Mouse (Mus musculus) hindbrain, postnatal 0 days (tissue): ENCODE data around the gene Cenpt. TPM values are rescaled to one million over a fixed set of nuclear protein-coding genes. Genes with fewer than 3 reads are reported as not detected.
A peak's percentile ranks its signal among the peaks of the same experiment; 100 is the strongest.

ENCODE experiments used
- ATAC-seq: fragments of 200-750 bp; cut with Nextera tagmentation; 2 replicates; pipeline ENCODE4 v1.8.0; 2017; ENCODE audit warnings: mild to moderate bottlenecking, moderate TSS enrichment, moderate library complexity
- DNase-seq: peaks from one replicate; pipeline ENCODE4 v3.0.0-alpha.2; 2015; ENCODE audit warnings: low spot score
- H3K27ac ChIP-seq: fragments of 300-500 bp; sonication (generic); 2 replicates; pipeline ENCODE4 v1.5.1; 2014; ENCODE audit warnings: mild to moderate bottlenecking
- H3K27me3 ChIP-seq: fragments of 300-500 bp; sonication (generic); 2 replicates; pipeline ENCODE4 v1.6.1; 2014; ENCODE audit warnings: low read length, mixed read lengths; ENCODE audit not compliant: insufficient read depth
- H3K36me3 ChIP-seq: fragments of 300-500 bp; sonication (generic); 2 replicates; pipeline ENCODE4 v1.6.1; 2014; ENCODE audit warnings: low read length, mixed read lengths; ENCODE audit not compliant: insufficient read depth
- H3K4me1 ChIP-seq: fragments of 300-500 bp; sonication (generic); 2 replicates; pipeline ENCODE4 v1.6.1; 2014; ENCODE audit warnings: antibody characterized with exemption, low read length, mixed read lengths; ENCODE audit not compliant: insufficient read depth
- H3K4me2 ChIP-seq: fragments of 300-500 bp; sonication (generic); 2 replicates; pipeline ENCODE4 v1.6.1; 2014; ENCODE audit warnings: low read depth, mild to moderate bottlenecking, low read length, moderate library complexity, mixed read lengths
- H3K4me3 ChIP-seq: fragments of 300-500 bp; sonication (generic); 2 replicates; pipeline ENCODE4 v1.5.1; 2014; ENCODE audit warnings: low read length
- H3K9ac ChIP-seq: fragments of 300-500 bp; sonication (generic); replicated peaks from 2 replicates; pipeline ENCODE4 v1.6.1; 2014; ENCODE audit warnings: mild to moderate bottlenecking, low read length, moderate library complexity, mixed read lengths
- H3K9me3 ChIP-seq: fragments of 300-500 bp; sonication (generic); 2 replicates; pipeline ENCODE4 v1.6.1; 2016; ENCODE audit warnings: low read length, mixed read lengths
- CTCF ChIP-seq: IDR thresholded peaks from 2 replicates; pipeline ENCODE4 v1.5.1; 2016; ENCODE audit warnings: antibody characterized with exemption, control low read depth, low read depth
- WGBS: fragments of 180-500 bp; shearing (Covaris S2); extraction: QIAGEN DNeasy Blood & Tissue Kit; methylation state at CpG from one replicate; pipeline ENCODE4 v1.1.7; 2014; 5-methylcytosine and 5-hydroxymethylcytosine counted together
- polyA plus RNA-seq: library from polyadenylated mRNA; unstranded; fragments of >200 nt; fragmentation: Nextera tagmentation; extraction: Ambion mirVana; gene quantifications from 2 replicates; pipeline ENCODE4 v1.2.1, GENCODE M21; 2015
- total RNA-seq: library from RNA; depleted of rRNA; stranded (reverse); fragments of >200 nt; gene quantifications from 2 replicates; pipeline ENCODE4 v1.2.3, GENCODE M21; 2014; rRNA removed

Cenpt gene
- total and polyA plus RNA-seq, 2 experiments from 2014 or later: 39.9 to 45.3 TPM

GRCm38 (mm10) chr8:105799091-105799812 is 53.8 kb downstream of the Cenpt start:
- Histone ChIP-seq H3K27ac (no peak overlapping the region; the same call in 1 of the 2 replicates), H3K4me1 (no peaks in the 10 kb centered on the region), H3K4me2 (no peak overlapping the region), H3K9ac (0 out of 2 replicates have a peak overlapping the region, but pooled peaks have one; percentile 9), H3K27me3 (no peaks in the 10 kb centered on the region), H3K9me3 (no peaks in the 10 kb centered on the region), H3K4me3 (no peak overlapping the region), H3K36me3 (no peaks in the 10 kb centered on the region)
- WGBS: 41% methylated on average over 8 of the region's 8 CpGs
- DNase-seq (peak; percentile 77), ATAC-seq (peak; percentile 59; the same call in 1 of the 2 replicates)
- TF ChIP-seq CTCF: no peak

GRCm38 (mm10) chr8:105798408-105798807 is 54.7 kb downstream of the Cenpt start:
- 86% methylated on average over 5 of the region's 5 CpGs for WGBS
- Histone ChIP-seq H3K27ac (no peak overlapping the region), H3K27me3 (no peaks in the 10 kb centered on the region), H3K4me1 (no peaks in the 10 kb centered on the region), H3K4me2 (no peak overlapping the region), H3K36me3 (no peaks in the 10 kb centered on the region), H3K9me3 (no peaks in the 10 kb centered on the region), H3K9ac (no peak overlapping the region), H3K4me3 (no peak overlapping the region)
- ATAC-seq (no peak), DNase-seq (no peak)
- TF ChIP-seq CTCF: no peak

GRCm38 (mm10) chr8:105795785-105796184 is 57.3 kb downstream of the Cenpt start:
- ATAC-seq: no peak

More at GRCm38 (mm10) chr8:105795785-105796184, 57.3 kb downstream of the Cenpt start:
- no peak for TF ChIP-seq CTCF
- no peak overlapping the region for H3K9ac ChIP-seq
- no peak overlapping the region for H3K27ac ChIP-seq
- no peak for DNase-seq
- WGBS: 91% methylated on average over 1 of the region's 1 CpGs
- H3K4me3 ChIP-seq: no peak overlapping the region
- no peaks in the 10 kb centered on the region for H3K36me3 ChIP-seq
- no peaks in the 10 kb centered on the region for H3K9me3 ChIP-seq
- no peaks in the 10 kb centered on the region for H3K27me3 ChIP-seq
- no peaks in the 10 kb centered on the region for H3K4me1 ChIP-seq
- no peak overlapping the region for H3K4me2 ChIP-seq

Other genes starting within 250 kb of the Cenpt start
- gene Ripor1, start 248.0 kb downstream of the Cenpt start, total RNA-seq: 14.4 and 15.1 TPM in 2 replicates
- 23.5 and 28.7 TPM in 2 replicates for gene Ripor1, start 248.0 kb downstream of the Cenpt start, polyA plus RNA-seq
- 27.4 and 35.9 TPM in 2 replicates for gene Ctcf, start 216.7 kb downstream of the Cenpt start, total RNA-seq
- 87.4 and 88.1 TPM in 2 replicates for gene Ctcf, start 216.7 kb downstream of the Cenpt start, polyA plus RNA-seq
- gene Agrp, start 215.9 kb downstream of the Cenpt start, total RNA-seq: 2.1 TPM in 1 of 2 replicates, not detected in the other
- 1.3 and 1.4 TPM in 2 replicates for gene Agrp, start 215.9 kb downstream of the Cenpt start, polyA plus RNA-seq
- gene Carmil2, start 167.0 kb downstream of the Cenpt start, total RNA-seq: 1.8 and 6.0 TPM in 2 replicates
- gene Carmil2, start 167.0 kb downstream of the Cenpt start, polyA plus RNA-seq: 29.1 and 30.5 TPM in 2 replicates
- gene Acd, start 152.2 kb downstream of the Cenpt start, total RNA-seq: 25.8 and 39.3 TPM in 2 replicates
- 82.1 and 88.2 TPM in 2 replicates for gene Acd, start 152.2 kb downstream of the Cenpt start, polyA plus RNA-seq
- gene Pard6a, start 152.1 kb downstream of the Cenpt start, total RNA-seq: 67.6 and 84.6 TPM in 2 replicates
- gene Pard6a, start 152.1 kb downstream of the Cenpt start, polyA plus RNA-seq: 74.4 and 75.5 TPM in 2 replicates
- not detected in 2 replicates for gene 4933405L10Rik, start 145.6 kb downstream of the Cenpt start, total RNA-seq
- gene 4933405L10Rik, start 145.6 kb downstream of the Cenpt start, polyA plus RNA-seq: 0.38 and 0.42 TPM in 2 replicates
- gene Enkd1, start 145.1 kb downstream of the Cenpt start, total RNA-seq: 11.7 and 12.1 TPM in 2 replicates
- gene Enkd1, start 145.1 kb downstream of the Cenpt start, polyA plus RNA-seq: 17.3 and 18.5 TPM in 2 replicates
- gene Gfod2, start 94.6 kb downstream of the Cenpt start, total RNA-seq: 53.1 and 56.3 TPM in 2 replicates
- 53.7 and 53.8 TPM in 2 replicates for gene Gfod2, start 94.6 kb downstream of the Cenpt start, polyA plus RNA-seq
- 10.5 and 15.7 TPM in 2 replicates for gene Ranbp10, start 25.9 kb downstream of the Cenpt start, total RNA-seq
- 6.3 and 7.2 TPM in 2 replicates for gene Ranbp10, start 25.9 kb downstream of the Cenpt start, polyA plus RNA-seq
- gene Tsnaxip1, start 25.5 kb downstream of the Cenpt start, total RNA-seq: 0.36 and 0.37 TPM in 2 replicates
- gene Tsnaxip1, start 25.5 kb downstream of the Cenpt start, polyA plus RNA-seq: 0.64 and 0.71 TPM in 2 replicates
- gene Thap11, start 1.9 kb upstream of the Cenpt start, total RNA-seq: 86.9 and 112 TPM in 2 replicates
- gene Thap11, start 1.9 kb upstream of the Cenpt start, polyA plus RNA-seq: 44.9 and 45.6 TPM in 2 replicates
- gene Nutf2, start 7.3 kb upstream of the Cenpt start, total RNA-seq: 20.1 and 49.6 TPM in 2 replicates
- gene Nutf2, start 7.3 kb upstream of the Cenpt start, polyA plus RNA-seq: 119 and 158 TPM in 2 replicates
- 113 and 118 TPM in 2 replicates for gene Edc4, start 27.6 kb upstream of the Cenpt start, total RNA-seq
- 41.7 and 42.0 TPM in 2 replicates for gene Edc4, start 27.6 kb upstream of the Cenpt start, polyA plus RNA-seq
- gene Nrn1l, start 40.3 kb upstream of the Cenpt start, total RNA-seq: 0.75 and 3.3 TPM in 2 replicates
- 1.9 and 2.0 TPM in 2 replicates for gene Nrn1l, start 40.3 kb upstream of the Cenpt start, polyA plus RNA-seq
- gene Pskh1, start 47.2 kb upstream of the Cenpt start, total RNA-seq: 30.0 and 32.3 TPM in 2 replicates
- gene Pskh1, start 47.2 kb upstream of the Cenpt start, polyA plus RNA-seq: 11.3 and 11.5 TPM in 2 replicates
- gene Ctrl, start 80.6 kb upstream of the Cenpt start, total RNA-seq: 1.7 and 5.5 TPM in 2 replicates
- 3.1 and 3.3 TPM in 2 replicates for gene Ctrl, start 80.6 kb upstream of the Cenpt start, polyA plus RNA-seq
- gene Psmb10, start 85.2 kb upstream of the Cenpt start, total RNA-seq: 67.3 and 75.1 TPM in 2 replicates
- gene Psmb10, start 85.2 kb upstream of the Cenpt start, polyA plus RNA-seq: 115 and 117 TPM in 2 replicates
- 24.7 and 26.5 TPM in 2 replicates for gene Lcat, start 90.1 kb upstream of the Cenpt start, total RNA-seq
- 13.0 and 16.8 TPM in 2 replicates for gene Lcat, start 90.1 kb upstream of the Cenpt start, polyA plus RNA-seq
- gene Slc12a4, start 112.8 kb upstream of the Cenpt start, total RNA-seq: 22.5 and 25.5 TPM in 2 replicates
- 16.3 and 16.9 TPM in 2 replicates for gene Slc12a4, start 112.8 kb upstream of the Cenpt start, polyA plus RNA-seq
- not detected in 2 replicates for gene Dpep3, start 126.2 kb upstream of the Cenpt start, total RNA-seq
- not detected in 2 replicates for gene Dpep3, start 126.2 kb upstream of the Cenpt start, polyA plus RNA-seq
- 9.3 and 15.4 TPM in 2 replicates for gene Dus2, start 138.1 kb upstream of the Cenpt start, total RNA-seq
- 20.2 and 22.4 TPM in 2 replicates for gene Dus2, start 138.1 kb upstream of the Cenpt start, polyA plus RNA-seq
- gene Dpep2nb, start 152.7 kb upstream of the Cenpt start, total RNA-seq: not detected in 2 replicates
- not detected in 2 replicates for gene Dpep2nb, start 152.7 kb upstream of the Cenpt start, polyA plus RNA-seq
- 36.7 and 43.3 TPM in 2 replicates for gene Ddx28, start 158.6 kb upstream of the Cenpt start, total RNA-seq
- 19.7 and 20.2 TPM in 2 replicates for gene Ddx28, start 158.6 kb upstream of the Cenpt start, polyA plus RNA-seq
- 14.0 and 24.0 TPM in 2 replicates for gene Nfatc3, start 205.6 kb upstream of the Cenpt start, total RNA-seq
- 2.8 and 2.9 TPM in 2 replicates for gene Nfatc3, start 205.6 kb upstream of the Cenpt start, polyA plus RNA-seq